Mouse (Mus musculus): ENCODE data around the gene Serpinb9. TPM values are rescaled to one million over a fixed set of nuclear protein-coding genes. Genes with fewer than 3 reads are reported as not detected.

The Serpinb9 gene
- polyA plus RNA-seq, 1 experiment from 2014 or later = 0.61 TPM

- Histone ChIP-seq H3K9ac (no peak overlapping the region), H3K9me3 (replicated peaks) (no peaks in the 10 kb centered on the region), H3K36me3 (ENCODE audit: poor library complexity, severe bottlenecking) (no peaks in the 10 kb centered on the region), H3K27me3 (no peaks in the 10 kb centered on the region), H3K4me3 (no peak overlapping the region), H3K4me1 (no peaks in the 10 kb centered on the region), H3K27ac (no peak overlapping the region), H3K4me2 (no peak overlapping the region)
- WGBS = 79% methylated on average over 1 of the region's 1 CpGs
- no peak for ATAC-seq
These were observed 32.5 kb downstream of the Serpinb9 start for GRCm38 (mm10) chr13:33035506-33035905.

- Histone ChIP-seq H3K4me3 (no peak overlapping the region), H3K27me3 (no peaks in the 10 kb centered on the region), H3K36me3 (ENCODE audit: poor library complexity, severe bottlenecking) (no peaks in the 10 kb centered on the region), H3K9me3 (replicated peaks) (peaks cover 10% of the 10 kb centered on the region; the same call in 1 of the 2 replicates), H3K9ac (no peak overlapping the region), H3K4me2 (no peak overlapping the region), H3K4me1 (no peaks in the 10 kb centered on the region), H3K27ac (no peak overlapping the region)
- 93% methylated on average over 3 of the region's 3 CpGs for WGBS
- ATAC-seq = no peak
These were observed 40.5 kb downstream of the Serpinb9 start for GRCm38 (mm10) chr13:33043542-33043941.

- Histone ChIP-seq H3K36me3 (ENCODE audit: poor library complexity, severe bottlenecking) (no peaks in the 10 kb centered on the region), H3K4me2 (no peak overlapping the region), H3K4me3 (no peak overlapping the region), H3K27ac (no peak overlapping the region), H3K4me1 (no peaks in the 10 kb centered on the region), H3K9ac (no peak overlapping the region), H3K9me3 (replicated peaks) (peaks cover 7% of the 10 kb centered on the region; the same call in 1 of the 2 replicates), H3K27me3 (no peaks in the 10 kb centered on the region)
- ATAC-seq = no peak
- 93% methylated on average over 2 of the region's 2 CpGs for WGBS
These were observed 44.2 kb downstream of the Serpinb9 start for GRCm38 (mm10) chr13:33047234-33047633.

GRCm38 (mm10) chr13:33048187-33048586 is 45.1 kb downstream of the Serpinb9 start:
- ATAC-seq = no peak
- WGBS = 83% methylated on average over 4 of the region's 4 CpGs
- Histone ChIP-seq H3K9ac (no peak overlapping the region), H3K27ac (no peak overlapping the region), H3K27me3 (no peaks in the 10 kb centered on the region), H3K4me3 (no peak overlapping the region), H3K4me1 (no peaks in the 10 kb centered on the region), H3K36me3 (ENCODE audit: poor library complexity, severe bottlenecking) (no peaks in the 10 kb centered on the region), H3K4me2 (no peak overlapping the region), H3K9me3 (replicated peaks) (no peaks in the 10 kb centered on the region)

- no peaks in the 10 kb centered on the region for H3K9me3 ChIP-seq (replicated peaks)
- ATAC-seq = no peak
- H3K36me3 ChIP-seq (ENCODE audit: poor library complexity, severe bottlenecking) = no peaks in the 10 kb centered on the region
- H3K9ac ChIP-seq = no peak overlapping the region
- no peak overlapping the region for H3K4me3 ChIP-seq
- H3K27ac ChIP-seq = no peak overlapping the region
- 73% methylated on average over 3 of the region's 3 CpGs for WGBS
- no peaks in the 10 kb centered on the region for H3K27me3 ChIP-seq
- H3K4me1 ChIP-seq = no peaks in the 10 kb centered on the region
- H3K4me2 ChIP-seq = no peak overlapping the region
These were observed 48.6 kb downstream of the Serpinb9 start for GRCm38 (mm10) chr13:33051697-33052096.

- Histone ChIP-seq H3K9ac (no peak overlapping the region), H3K27ac (no peak overlapping the region), H3K9me3 (replicated peaks) (no peaks in the 10 kb centered on the region), H3K4me2 (no peak overlapping the region), H3K4me3 (no peak overlapping the region), H3K36me3 (ENCODE audit: poor library complexity, severe bottlenecking) (no peaks in the 10 kb centered on the region), H3K4me1 (no peaks in the 10 kb centered on the region), H3K27me3 (no peaks in the 10 kb centered on the region)
- 54% methylated on average over 1 of the region's 1 CpGs for WGBS
- ATAC-seq = no peak
These were observed 60.0 kb downstream of the Serpinb9 start for GRCm38 (mm10) chr13:33063048-33063447.

Other genes starting within 250 kb of the Serpinb9 start
- 0.04 TPM in 1 of 2 replicates, not detected in the other for gene Mylk4, start 219.3 kb upstream of the Serpinb9 start, polyA plus RNA-seq (2015; fragmentation: Nextera tagmentation; extraction: Ambion mirVana)
- 22.1 and 22.5 TPM in 2 replicates for gene Wrnip1, start 201.2 kb upstream of the Serpinb9 start, polyA plus RNA-seq (2015; fragmentation: Nextera tagmentation; extraction: Ambion mirVana)
- gene D930007J09Rik, start 200.4 kb upstream of the Serpinb9 start, polyA plus RNA-seq (2015; fragmentation: Nextera tagmentation; extraction: Ambion mirVana) = not detected in 2 replicates
- 0.22 and 0.97 TPM in 2 replicates for gene Serpinb1a, start 152.1 kb upstream of the Serpinb9 start, polyA plus RNA-seq (2015; fragmentation: Nextera tagmentation; extraction: Ambion mirVana)
- gene Serpinb1c, start 105.0 kb upstream of the Serpinb9 start, polyA plus RNA-seq (2015; fragmentation: Nextera tagmentation; extraction: Ambion mirVana) = not detected in 2 replicates
- 0.49 and 0.70 TPM in 2 replicates for gene Serpinb6b, start 38.0 kb upstream of the Serpinb9 start, polyA plus RNA-seq (2015; fragmentation: Nextera tagmentation; extraction: Ambion mirVana)
- 0.06 and 0.09 TPM in 2 replicates for gene Serpinb9b, start 24.2 kb downstream of the Serpinb9 start, polyA plus RNA-seq (2015; fragmentation: Nextera tagmentation; extraction: Ambion mirVana)
- gene Serpinb1b, start 75.3 kb downstream of the Serpinb9 start, polyA plus RNA-seq (2015; fragmentation: Nextera tagmentation; extraction: Ambion mirVana) = 2.7 and 4.1 TPM in 2 replicates
- gene Serpinb9c, start 156.5 kb downstream of the Serpinb9 start, polyA plus RNA-seq (2015; fragmentation: Nextera tagmentation; extraction: Ambion mirVana) = not detected in 2 replicates
- gene Serpinb9d, start 189.7 kb downstream of the Serpinb9 start, polyA plus RNA-seq (2015; fragmentation: Nextera tagmentation; extraction: Ambion mirVana) = not detected in 2 replicates
- gene Serpinb9e, start 246.4 kb downstream of the Serpinb9 start, polyA plus RNA-seq (2015; fragmentation: Nextera tagmentation; extraction: Ambion mirVana) = not detected in 2 replicates